Mouse (Mus musculus) olfactory bulb, adult 2 months (tissue): ENCODE measurements around the gene Acvr2b.

Source experiments
- CTCF ChIP-seq: fragments of 200-500 bp; IDR thresholded peaks from 2 replicates; pipeline ENCODE4 v1.5.1; 2012; ENCODE audit warnings: low read depth, mild to moderate bottlenecking, low read length, moderate library complexity; ENCODE audit not compliant: insufficient read depth
- POLR2A ChIP-seq: fragments of 200-500 bp; IDR thresholded peaks from 2 replicates; pipeline ENCODE4 v1.6.1; 2012; ENCODE audit warnings: mild to moderate bottlenecking, low read depth, low read length, moderate library complexity; ENCODE audit not compliant: insufficient read depth

- no peak for TF ChIP-seq CTCF
- no peak for TF ChIP-seq POLR2A
Observed at GRCm38 (mm10) chr9:119479297-119479696, 77.4 kb downstream of the Acvr2b start.
